Mouse (Mus musculus) kidney, embryonic 14.5 days (tissue): Measurements from ENCODE around the gene Gm5447. TPM values are rescaled to one million over a fixed set of nuclear protein-coding genes. Genes with fewer than 3 reads are reported as not detected.

Experiments used
- ATAC-seq: fragments of 200-750 bp; cut with Nextera tagmentation; 2 replicates; pipeline ENCODE4 v1.8.0; 2017; ENCODE audit warnings: moderate number of reproducible peaks, mild to moderate bottlenecking, moderate TSS enrichment, moderate library complexity; ENCODE audit not compliant: low FRiP score, low TSS enrichment
- H3K27ac ChIP-seq: fragments of 300-500 bp; sonication (generic); 2 replicates; pipeline ENCODE4 v1.5.1; 2014; ENCODE audit warnings: low read depth, mild to moderate bottlenecking, low read length, moderate library complexity, mixed read lengths
- H3K27me3 ChIP-seq: fragments of 300-500 bp; sonication (generic); 2 replicates; pipeline ENCODE4 v1.6.1; 2014; ENCODE audit warnings: mild to moderate bottlenecking, low read length; ENCODE audit not compliant: control insufficient read depth, insufficient read depth
- H3K36me3 ChIP-seq: fragments of 300-500 bp; sonication (generic); 2 replicates; pipeline ENCODE4 v1.6.1; 2014; ENCODE audit warnings: low read length, mixed read lengths; ENCODE audit not compliant: control insufficient read depth, insufficient read depth
- H3K4me1 ChIP-seq: fragments of 300-500 bp; sonication (generic); 2 replicates; pipeline ENCODE4 v1.6.1; 2014; ENCODE audit warnings: low read length, mixed read lengths; ENCODE audit not compliant: control insufficient read depth, insufficient read depth
- H3K4me2 ChIP-seq: fragments of 300-500 bp; sonication (generic); replicated peaks from 2 replicates; pipeline ENCODE4 v1.6.1; 2014; ENCODE audit warnings: low read depth, mild to moderate bottlenecking, low read length
- H3K4me3 ChIP-seq: fragments of 300-500 bp; sonication (generic); 2 replicates; pipeline ENCODE4 v1.5.1; 2014; ENCODE audit warnings: mild to moderate bottlenecking, low read length
- H3K9ac ChIP-seq: fragments of 300-500 bp; sonication (generic); 2 replicates; pipeline ENCODE4 v1.6.1; 2014; ENCODE audit warnings: low read depth, mild to moderate bottlenecking, low read length, moderate library complexity
- H3K9me3 ChIP-seq: fragments of 300-500 bp; sonication (generic); 2 replicates; pipeline ENCODE4 v1.6.1; 2016; ENCODE audit warnings: low read length; ENCODE audit not compliant: control insufficient read depth
- WGBS: fragments of 180-500 bp; shearing (Covaris S2); extraction: QIAGEN DNeasy Blood & Tissue Kit; methylation state at CpG from one replicate; pipeline ENCODE4 v1.1.7; 2014; 5-methylcytosine and 5-hydroxymethylcytosine counted together
- polyA plus RNA-seq: library from polyadenylated mRNA; unstranded; fragments of >200 nt; fragmentation: Nextera tagmentation; extraction: Ambion mirVana; gene quantifications from 2 replicates; pipeline ENCODE4 v1.2.1, GENCODE M21; 2014

Gm5447 gene
- polyA plus RNA-seq, 1 experiment from 2014 or later, result 0.15 TPM

- Histone ChIP-seq H3K9me3 (no peaks in the 10 kb centered on the region), H3K4me3 (no peak overlapping the region), H3K27me3 (no peaks in the 10 kb centered on the region), H3K27ac (no peak overlapping the region), H3K9ac (no peak overlapping the region), H3K36me3 (no peaks in the 10 kb centered on the region), H3K4me1 (no peaks in the 10 kb centered on the region), H3K4me2 (no peak overlapping the region)
- WGBS, result 88% methylated on average over 2 of the region's 2 CpGs
- no peak for ATAC-seq
These were observed 22.0 kb upstream of the Gm5447 start for GRCm38 (mm10) chr13:30952044-30952443.

- no peak overlapping the region for H3K27ac ChIP-seq
- H3K9ac ChIP-seq, result no peak overlapping the region
- no peaks in the 10 kb centered on the region for H3K36me3 ChIP-seq
- H3K4me1 ChIP-seq, result no peaks in the 10 kb centered on the region
- no peaks in the 10 kb centered on the region for H3K9me3 ChIP-seq
- no peak for ATAC-seq
- H3K4me3 ChIP-seq, result no peak overlapping the region
- H3K27me3 ChIP-seq, result no peaks in the 10 kb centered on the region
- no peak overlapping the region for H3K4me2 ChIP-seq
- 64% methylated on average over 1 of the region's 1 CpGs for WGBS
These were observed 20.4 kb upstream of the Gm5447 start for GRCm38 (mm10) chr13:30953580-30953979.

GRCm38 (mm10) chr13:30960714-30961113 lies 13.3 kb upstream of the Gm5447 start:
- H3K27me3 ChIP-seq, result no peaks in the 10 kb centered on the region
- H3K4me3 ChIP-seq, result no peak overlapping the region
- ATAC-seq, result no peak
- no peaks in the 10 kb centered on the region for H3K36me3 ChIP-seq
- H3K9me3 ChIP-seq, result no peaks in the 10 kb centered on the region
- no peak overlapping the region for H3K9ac ChIP-seq
- 77% methylated on average over 2 of the region's 2 CpGs for WGBS
- no peak overlapping the region for H3K4me2 ChIP-seq
- no peak overlapping the region for H3K27ac ChIP-seq
- peaks cover 6% of the 10 kb centered on the region for H3K4me1 ChIP-seq

GRCm38 (mm10) chr13:30961932-30962331 lies 12.1 kb upstream of the Gm5447 start:
- Histone ChIP-seq H3K4me1 (peaks cover 17% of the 10 kb centered on the region), H3K4me3 (no peak overlapping the region), H3K9me3 (no peaks in the 10 kb centered on the region), H3K27ac (no peak overlapping the region), H3K9ac (no peak overlapping the region), H3K27me3 (no peaks in the 10 kb centered on the region), H3K36me3 (no peaks in the 10 kb centered on the region), H3K4me2 (no peak overlapping the region)
- no peak for ATAC-seq
- WGBS, result 63% methylated on average over 2 of the region's 2 CpGs

- Histone ChIP-seq H3K9me3 (no peaks in the 10 kb centered on the region), H3K4me1 (peaks cover 17% of the 10 kb centered on the region), H3K4me2 (peak overlapping the region; percentile 27), H3K36me3 (no peaks in the 10 kb centered on the region), H3K27me3 (no peaks in the 10 kb centered on the region), H3K9ac (no peak overlapping the region), H3K4me3 (no peak overlapping the region), H3K27ac (peak overlapping the region; percentile 6; the same call in 1 of the 2 replicates)
- peak; percentile 82 for ATAC-seq
- WGBS, result 11% methylated on average over 10 of the region's 10 CpGs
These were observed 7.5 kb upstream of the Gm5447 start for GRCm38 (mm10) chr13:30966507-30966911.

GRCm38 (mm10) chr13:30968311-30968710 lies 5.7 kb upstream of the Gm5447 start:
- Histone ChIP-seq H3K4me3 (no peak overlapping the region), H3K36me3 (no peaks in the 10 kb centered on the region), H3K4me2 (no peak overlapping the region), H3K4me1 (peaks cover 17% of the 10 kb centered on the region), H3K27me3 (no peaks in the 10 kb centered on the region), H3K9me3 (no peaks in the 10 kb centered on the region), H3K27ac (no peak overlapping the region), H3K9ac (no peak overlapping the region)
- no peak for ATAC-seq
- 71% methylated on average over 4 of the region's 4 CpGs for WGBS

- no peak for ATAC-seq
- Histone ChIP-seq H3K9me3 (no peaks in the 10 kb centered on the region), H3K4me3 (no peak overlapping the region), H3K27me3 (no peaks in the 10 kb centered on the region), H3K36me3 (no peaks in the 10 kb centered on the region), H3K27ac (no peak overlapping the region), H3K9ac (no peak overlapping the region), H3K4me2 (no peak overlapping the region), H3K4me1 (peaks cover 8% of the 10 kb centered on the region; the same call in 1 of the 2 replicates)
- WGBS, result 93% methylated on average over 3 of the region's 3 CpGs
These were observed 3.0 kb upstream of the Gm5447 start for GRCm38 (mm10) chr13:30971047-30971446.

- 90% methylated on average over 2 of the region's 2 CpGs for WGBS
- Histone ChIP-seq H3K4me1 (no peaks in the 10 kb centered on the region; the same call in 1 of the 2 replicates), H3K9me3 (no peaks in the 10 kb centered on the region), H3K4me2 (no peak overlapping the region), H3K27ac (no peak overlapping the region), H3K27me3 (no peaks in the 10 kb centered on the region), H3K36me3 (no peaks in the 10 kb centered on the region), H3K4me3 (no peak overlapping the region), H3K9ac (no peak overlapping the region)
- ATAC-seq, result no peak
These were observed 1.9 kb upstream of the Gm5447 start for GRCm38 (mm10) chr13:30972102-30972501.

GRCm38 (mm10) chr13:30974247-30974630 lies 235 bp downstream of the Gm5447 start:
- Histone ChIP-seq H3K27me3 (no peaks in the 10 kb centered on the region), H3K9ac (peak overlapping the region; percentile 83), H3K36me3 (no peaks in the 10 kb centered on the region), H3K4me3 (peak overlapping the region; percentile 93), H3K4me2 (peak overlapping the region; percentile 47), H3K27ac (no peak overlapping the region), H3K9me3 (no peaks in the 10 kb centered on the region), H3K4me1 (no peaks in the 10 kb centered on the region)
- peak; percentile 61 for ATAC-seq
- 21% methylated on average over 5 of the region's 5 CpGs for WGBS
